Mouse (Mus musculus): Measurements from ENCODE around the gene Raver1.

Gene Raver1

GRCm38 (mm10) chr9:21036666-21037065 lies 55.1 kb downstream of the Raver1 start:
- DNase-seq, result peak; percentile 10

- no peak for DNase-seq
Observed at GRCm38 (mm10) chr9:21036161-21036560, 55.6 kb downstream of the Raver1 start.

DNA sequence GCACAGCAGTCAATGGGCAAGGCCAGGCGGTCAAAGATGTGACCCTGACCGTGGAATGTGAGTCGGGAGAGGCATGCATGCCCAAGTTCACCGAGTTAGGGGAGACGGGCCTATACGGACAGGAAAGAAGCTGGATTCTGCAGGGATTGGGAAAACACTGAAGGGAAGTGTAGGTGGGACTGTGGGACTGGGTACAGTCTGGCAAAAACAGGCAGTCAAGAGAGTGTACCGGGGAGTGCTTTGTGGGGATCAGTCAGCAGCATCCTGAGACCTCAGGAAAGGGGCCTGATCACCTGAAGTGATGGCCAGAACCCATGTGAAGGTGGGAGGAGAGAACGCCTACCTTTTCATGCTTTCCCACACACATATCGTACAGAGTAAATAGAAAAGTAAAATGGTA lies 56.2 kb downstream of the Raver1 start:
- no peak for DNase-seq

DNA sequence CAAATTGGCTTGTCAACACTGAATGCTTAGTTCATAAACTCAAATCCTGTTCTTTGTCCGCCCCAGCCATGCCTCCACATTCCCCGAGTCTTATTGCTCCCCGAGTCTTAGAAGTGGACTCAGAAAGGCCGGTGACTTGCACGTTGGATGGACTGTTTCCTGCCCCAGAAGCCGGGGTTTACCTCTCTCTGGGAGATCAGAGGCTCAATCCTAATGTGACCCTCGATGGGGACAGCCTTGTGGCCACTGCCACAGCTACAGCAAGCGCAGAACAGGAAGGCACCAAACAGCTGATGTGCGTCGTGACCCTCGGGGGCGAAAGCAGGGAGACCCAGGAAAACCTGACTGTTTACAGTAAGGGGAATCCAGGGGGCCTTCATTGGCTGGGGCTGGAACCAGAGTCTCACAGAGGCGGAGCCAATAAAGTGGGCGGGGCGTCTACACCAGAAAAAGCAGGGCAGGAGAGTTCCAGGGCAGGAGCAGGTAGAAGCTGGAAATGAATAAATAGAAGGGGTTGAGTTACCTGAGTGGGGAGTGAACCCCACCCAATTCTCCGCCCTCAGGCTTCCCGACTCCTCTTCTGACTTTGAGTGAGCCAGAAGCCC lies 57.2 kb downstream of the Raver1 start:
- DNase-seq, result no peak

- DNase-seq, result peak; percentile 96
Observed at GRCm38 (mm10) chr9:21033136-21033535, 58.7 kb downstream of the Raver1 start.

DNA sequence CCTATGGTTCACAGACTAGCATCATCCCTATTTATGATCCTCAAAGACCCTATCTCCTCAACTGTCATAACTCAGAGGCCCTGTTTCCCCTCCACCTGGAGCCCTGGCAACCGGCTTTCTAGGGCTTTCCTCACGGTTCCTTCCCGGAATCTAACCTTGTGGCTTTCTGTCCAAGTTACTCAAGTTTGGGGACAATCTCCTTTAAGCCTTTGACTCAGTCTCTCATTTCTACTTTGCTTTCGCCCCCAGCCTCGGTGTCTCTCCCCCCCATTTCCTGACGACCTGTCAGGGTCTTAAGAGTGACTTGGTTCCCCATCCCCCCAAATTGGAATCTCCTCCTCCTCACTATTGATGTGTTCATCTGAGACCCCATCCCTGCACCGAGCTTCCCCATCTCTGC lies 59.3 kb downstream of the Raver1 start:
- DNase-seq, result no peak

- DNase-seq, result peak; percentile 36
Observed at GRCm38 (mm10) chr9:21031896-21032351, 59.9 kb downstream of the Raver1 start, which contains the start of gene Icam5. Icam5 (plus strand) TSS chr9:21032073.

- DNase-seq, result peak; percentile 80
Observed at GRCm38 (mm10) chr9:21031251-21031895, 60.4 kb downstream of the Raver1 start.

DNA sequence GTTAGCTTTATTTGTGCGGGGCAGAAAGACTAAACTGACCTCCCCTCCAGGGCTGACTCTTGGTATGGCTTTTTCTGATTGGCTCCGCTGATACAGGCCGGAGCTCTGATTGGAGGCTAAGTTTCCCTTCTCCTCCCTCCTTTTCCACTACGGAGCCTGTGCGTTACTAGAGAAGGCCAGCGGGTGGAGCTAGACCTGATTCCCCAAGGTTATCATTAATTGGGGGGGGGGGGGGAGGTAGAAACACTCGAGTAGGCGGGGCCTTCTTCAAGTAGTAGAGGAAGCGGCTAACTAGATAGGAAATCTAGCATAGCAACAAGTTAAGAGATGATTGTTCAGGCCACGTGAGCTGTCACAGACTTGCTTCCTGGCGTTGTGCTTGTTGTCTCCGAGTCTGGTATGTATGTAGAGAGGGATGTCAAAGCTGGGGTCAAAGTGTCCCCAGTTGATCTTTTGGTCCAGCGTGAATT lies 61.0 kb downstream of the Raver1 start:
- DNase-seq, result peak; percentile 96

DNA sequence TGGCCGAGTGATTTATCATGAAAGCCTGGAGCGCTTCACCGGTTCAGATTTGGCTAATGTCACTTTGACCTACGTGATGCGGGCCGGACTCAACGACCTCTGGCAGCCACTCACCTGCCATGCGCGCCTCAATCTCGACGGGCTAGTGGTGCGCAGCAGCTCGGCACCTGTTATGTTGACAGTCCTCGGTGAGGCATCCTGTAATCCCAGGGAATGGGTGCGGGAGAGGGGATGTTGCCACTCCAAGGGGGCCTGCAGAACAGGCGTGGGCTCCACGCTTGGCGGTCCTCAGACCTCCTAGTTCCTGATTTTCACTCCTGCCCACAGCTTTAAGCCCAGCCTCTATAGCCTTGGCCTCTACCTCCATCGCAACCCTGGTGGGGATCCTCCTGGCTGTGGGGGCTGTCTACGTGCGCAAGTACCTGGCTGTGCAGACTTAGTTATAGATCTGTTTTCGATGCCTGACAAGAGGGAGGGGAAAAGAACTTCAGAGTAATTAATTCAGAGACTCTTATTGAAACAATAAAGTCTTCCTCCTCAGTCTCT lies 61.7 kb downstream of the Raver1 start:
- DNase-seq, result peak; percentile 19

GRCm38 (mm10) chr9:21029291-21030054 lies 62.3 kb downstream of the Raver1 start, which contains the start of gene Icam4:
Icam4 (plus strand) TSS chr9:21029373.
- DNase-seq, result peak; percentile 91

DNA sequence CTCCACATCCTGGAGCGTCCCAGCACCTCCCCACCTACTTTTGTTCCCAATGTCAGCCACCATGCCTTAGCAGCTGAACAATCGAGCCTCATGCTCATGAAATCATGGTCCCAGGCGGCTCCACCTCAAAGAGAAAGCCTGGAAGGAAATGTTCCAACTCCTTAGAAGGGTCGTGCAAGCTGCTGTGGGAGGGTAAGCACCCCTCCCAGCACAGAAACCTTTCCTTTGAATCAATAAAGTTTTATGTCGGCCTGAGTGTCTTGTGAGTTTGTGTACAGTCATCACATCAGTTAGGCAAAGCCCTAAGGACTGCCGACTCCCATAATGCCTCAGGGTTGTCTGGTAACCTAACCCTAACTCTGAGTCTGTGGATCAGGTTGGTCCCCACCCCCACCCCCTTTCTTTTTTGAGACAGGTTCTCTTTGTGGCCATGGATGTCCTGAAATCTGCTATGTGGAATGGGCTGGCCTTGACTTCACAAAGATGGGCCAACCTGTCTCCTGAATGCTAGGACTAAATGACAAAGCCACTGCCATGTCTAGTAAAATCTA lies 63.2 kb downstream of the Raver1 start:
- DNase-seq, result peak; percentile 1

- no peak for DNase-seq
Observed at GRCm38 (mm10) chr9:21027774-21028290, 64.0 kb downstream of the Raver1 start.

DNA sequence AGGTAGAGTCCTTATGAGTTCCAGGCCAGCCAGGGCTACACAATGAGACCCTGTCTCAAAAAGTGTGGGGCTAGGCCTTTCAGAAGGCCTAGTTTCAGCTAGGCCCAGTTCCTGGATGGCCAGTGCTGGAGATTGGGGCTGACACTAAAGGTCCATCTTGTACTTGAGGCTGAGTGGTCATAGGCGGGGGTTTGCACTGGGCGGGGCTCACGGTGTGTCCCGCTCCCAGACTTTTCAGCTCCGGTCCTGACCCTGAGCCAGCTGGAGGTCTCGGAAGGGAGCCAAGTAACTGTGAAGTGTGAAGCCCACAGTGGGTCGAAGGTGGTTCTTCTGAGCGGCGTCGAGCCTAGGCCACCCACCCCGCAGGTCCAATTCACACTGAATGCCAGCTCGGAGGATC lies 65.0 kb downstream of the Raver1 start:
- DNase-seq, result peak; percentile 17

GRCm38 (mm10) chr9:21025258-21025810 lies 66.5 kb downstream of the Raver1 start:
- DNase-seq, result peak; percentile 72
